8 mouse cellular contexts compared by ENCODE assay signal in genomic region chr10:94623617-94624016, GRCm38 (mm10).
DNase-seq lines count a peak whose midpoint lies in the region; ATAC-seq lines count a peak whose summit lies in the region.

No protein-coding gene starts in this region.

- H3K4me2 ChIP-seq in forebrain, embryonic 14.5 days (ENCODE audit: low read length) = no peak overlapping the region
- no peak overlapping the region for H3K4me2 ChIP-seq in lung, embryonic 16.5 days (ENCODE audit: low read depth, low read length)

- no peak overlapping the region; the same call in 1 of the 2 replicates for H3K9ac ChIP-seq in forebrain, embryonic 14.5 days (ENCODE audit: low read length)
- no peak overlapping the region for H3K9ac ChIP-seq in lung, embryonic 16.5 days (ENCODE audit: low read length)

- DNase-seq in ES-CJ7 (ENCODE audit: low read depth, low spot score) = peak; percentile 83
- peak; percentile 65 for DNase-seq in cerebellum, adult 11 months
- DNase-seq in forebrain, embryonic 14.5 days (ENCODE audit: low spot score) = peak; percentile 92
- DNase-seq in heart, postnatal 25 days (ENCODE audit: low spot score) = peak; percentile 58
- DNase-seq in layer of hippocampus, adult 11-12 months (ENCODE audit: low spot score) = peak; percentile 86
- DNase-seq in ovary, postnatal 14 days (ENCODE audit: low spot score) = peak; percentile 81
- DNase-seq in thymus, postnatal 0 days (ENCODE audit: low spot score) = peak; percentile 42

- ATAC-seq in forebrain, embryonic 14.5 days = peak; percentile 66
- peak; percentile 78 for ATAC-seq in lung, embryonic 16.5 days (ENCODE audit: low read depth)

- peak overlapping the region; percentile 35; the same call in 1 of the 2 replicates for H3K27ac ChIP-seq in forebrain, embryonic 14.5 days (ENCODE audit: low read depth, low read length)
- H3K27ac ChIP-seq in lung, embryonic 16.5 days (ENCODE audit: low read length) = no peak overlapping the region

- intact Hi-C loops in heart, postnatal 25 days (cut with DNase I) = loop anchor here (1.0 to 5.0 kb wide), 2 partner anchors 184 to 334 kb away; no protein-coding TSS in a partner anchor

- no peak overlapping the region for H3K4me3 ChIP-seq in forebrain, embryonic 14.5 days (ENCODE audit: low read depth, low read length)
- H3K4me3 ChIP-seq in lung, embryonic 16.5 days (ENCODE audit: low read length) = no peak overlapping the region

- peaks cover 23% of the 10 kb centered on the region for H3K4me1 ChIP-seq in forebrain, embryonic 14.5 days (ENCODE audit: control insufficient read depth, insufficient read depth, low read length)
- H3K4me1 ChIP-seq in lung, embryonic 16.5 days (replicated peaks; ENCODE audit: control insufficient read depth, insufficient read depth, low read length) = peaks cover 7% of the 10 kb centered on the region

- WGBS in forebrain, embryonic 14.5 days = 5% methylated on average over 10 of the region's 10 CpGs
- 9% methylated on average over 10 of the region's 10 CpGs for WGBS in lung, embryonic 16.5 days

- no peaks in the 10 kb centered on the region for H3K36me3 ChIP-seq in forebrain, embryonic 14.5 days (ENCODE audit: control insufficient read depth, insufficient read depth, low read length)
- H3K36me3 ChIP-seq in lung, embryonic 16.5 days (ENCODE audit: control insufficient read depth, insufficient read depth, low read length) = no peaks in the 10 kb centered on the region

- no peaks in the 10 kb centered on the region for H3K27me3 ChIP-seq in forebrain, embryonic 14.5 days (replicated peaks; ENCODE audit: control insufficient read depth, insufficient read depth, low read length)
- peaks cover 5% of the 10 kb centered on the region; the same call in 1 of the 2 replicates for H3K27me3 ChIP-seq in lung, embryonic 16.5 days (ENCODE audit: control insufficient read depth, insufficient read depth, low read depth, low read length)

- H3K9me3 ChIP-seq in forebrain, embryonic 14.5 days (replicated peaks; ENCODE audit: control insufficient read depth, low read length) = no peaks in the 10 kb centered on the region
- H3K9me3 ChIP-seq in lung, embryonic 16.5 days (ENCODE audit: control insufficient read depth, low read length) = no peaks in the 10 kb centered on the region

Comparison
In these comparisons a context has a peak if more than half of its experiments do, and no peak if none do; other contexts are left out.
1. DNase-seq: peak in every context shown above with its lines; median percentile 92 in forebrain, embryonic 14.5 days; 86 in layer of hippocampus, adult 11-12 months; 83 in ES-CJ7; 81 in ovary, postnatal 14 days; 65 in cerebellum, adult 11 months; 58 in heart, postnatal 25 days; 42 in thymus, postnatal 0 days.